Mouse (Mus musculus): ENCODE data around the gene Zfp592.
"Not testable (repeated sequence)": the region's sequence is repeated elsewhere in the genome, so short reads cannot be mapped to it uniquely, and the experiment has no call there.

Zfp592 gene

DNA sequence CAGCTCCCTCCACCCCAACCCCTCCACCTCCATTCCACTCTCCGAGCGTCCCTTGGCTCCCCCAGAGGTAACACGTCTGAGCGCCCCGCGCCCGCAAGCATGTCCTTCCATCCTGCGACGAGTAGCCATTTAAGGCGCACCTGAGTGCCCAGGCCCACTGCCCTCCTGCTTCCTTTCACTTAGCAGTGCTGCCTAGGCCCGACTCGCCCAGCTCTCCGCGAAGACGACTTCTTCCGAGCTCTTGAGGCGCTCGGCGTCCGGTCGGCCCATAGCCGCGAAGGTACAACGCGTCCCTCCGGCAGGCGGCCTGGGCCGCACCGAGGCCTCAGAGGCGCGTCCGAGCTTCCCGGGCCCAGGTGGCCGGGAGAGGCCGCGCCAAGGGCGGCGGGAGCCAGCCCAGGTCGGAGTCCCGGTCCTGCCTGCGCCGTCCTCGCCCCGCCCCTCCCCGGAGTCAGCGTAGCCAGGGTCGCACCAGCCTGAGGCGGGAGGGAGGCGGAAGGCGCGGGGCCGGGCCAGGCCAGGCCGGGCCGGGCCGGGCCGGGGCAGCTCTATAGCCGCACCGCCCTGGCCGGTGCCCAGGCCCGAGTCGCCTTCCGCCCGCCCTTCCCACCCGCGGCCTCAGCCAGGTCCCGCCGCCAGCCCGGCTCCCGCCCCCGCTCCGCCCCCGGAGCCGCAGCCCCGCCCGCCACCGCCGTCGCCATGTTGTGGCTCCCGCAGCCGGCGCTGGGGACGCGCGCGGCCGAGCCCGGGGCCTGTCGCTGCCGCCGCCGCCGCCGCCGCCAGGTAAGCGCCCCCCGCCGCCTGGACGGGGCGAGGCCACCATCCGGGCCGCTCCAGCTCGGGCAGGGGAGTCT lies at the start of gene Zfp592:
Gene Zfp592 (plus strand): TSS at position 702 of the 854 bp plus-strand sequence.
- DNase-seq = peak; percentile 77 to 84

DNA sequence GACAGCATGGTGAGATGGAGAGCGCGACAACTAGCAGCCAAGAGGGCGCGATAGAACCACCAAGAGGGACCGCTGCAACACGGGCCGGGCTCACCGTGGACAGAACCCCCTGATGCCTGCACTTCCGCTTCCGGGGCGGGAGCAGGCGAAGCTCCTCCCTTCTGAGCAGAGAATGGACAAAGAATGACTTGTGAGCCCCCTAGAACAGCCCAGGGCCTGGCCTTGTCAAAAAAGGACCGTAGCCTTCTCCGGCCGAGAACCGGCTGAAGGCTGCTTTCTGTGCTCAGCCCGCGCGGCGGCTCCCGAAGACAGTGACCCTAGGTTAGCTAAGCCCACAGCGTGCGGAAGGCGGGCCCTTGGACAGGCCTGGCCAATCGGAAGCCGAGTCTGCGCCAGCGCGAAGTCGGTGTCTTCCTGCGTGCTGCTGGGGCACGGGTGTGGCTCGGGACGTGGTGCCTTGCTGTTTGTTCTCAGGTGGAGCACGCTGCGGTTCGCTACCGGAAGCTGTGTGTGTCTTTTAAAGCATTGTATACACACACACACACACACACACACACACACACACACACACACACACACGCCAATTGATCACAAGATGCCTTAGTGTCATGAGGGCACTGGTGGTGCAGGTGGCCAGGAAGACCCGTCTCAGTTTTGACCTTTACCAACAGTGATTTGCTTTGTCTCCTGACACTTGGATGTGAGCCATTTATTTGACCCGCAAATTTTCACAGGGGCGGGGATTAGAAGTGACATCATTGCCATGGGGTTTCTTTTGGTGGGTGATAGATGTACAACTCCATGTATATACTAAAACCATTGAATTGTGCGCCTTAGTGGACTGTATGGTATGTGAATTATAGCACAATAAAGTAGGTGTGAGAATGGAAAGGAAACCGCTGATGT lies 45.8 kb upstream of the Zfp592 start, which contains the start of gene Sec11a:
Gene Sec11a (minus strand): TSS at position 336 of the 906 bp plus-strand sequence.
- peak; percentile 97 to 98 for DNase-seq

DNA sequence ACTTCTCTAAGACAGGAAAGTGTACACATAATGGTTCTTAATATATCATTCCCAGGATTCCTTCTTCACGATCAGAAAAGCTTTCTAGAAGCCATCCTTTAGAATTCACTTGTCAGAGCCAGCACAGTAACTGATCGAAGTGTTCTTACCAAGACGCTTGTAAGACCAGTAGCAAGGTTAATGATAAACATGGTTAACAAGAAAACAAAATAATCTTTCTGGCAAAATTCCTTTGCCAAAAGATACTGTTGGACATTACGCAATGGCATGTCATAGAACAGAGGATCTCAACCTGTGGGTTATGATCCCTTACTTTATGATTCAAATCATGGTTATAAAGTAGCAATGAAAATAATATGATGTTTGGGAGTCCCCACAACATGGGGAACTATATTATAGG lies 42.0 kb upstream of the Zfp592 start:
- DNase-seq = no peak

DNA sequence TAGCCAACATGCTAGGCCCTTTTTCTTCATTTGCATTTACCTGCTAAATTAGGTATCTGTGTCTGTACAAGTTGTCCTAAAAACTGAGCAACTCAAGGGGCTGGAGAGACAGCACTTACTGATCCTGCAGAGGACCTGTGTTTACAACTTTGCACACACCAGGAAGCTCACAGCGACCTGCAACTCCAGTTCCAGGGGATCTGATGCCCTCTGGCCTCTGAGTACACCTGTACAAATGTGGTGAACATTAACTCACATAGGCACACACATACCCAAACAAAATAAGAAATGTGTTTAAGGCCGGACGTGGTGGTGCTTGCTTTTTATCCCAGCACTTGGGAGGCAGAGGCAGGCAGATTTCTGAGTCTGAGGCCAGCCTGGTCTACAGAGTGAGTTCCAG lies 41.3 kb upstream of the Zfp592 start:
- no peak for DNase-seq

DNA sequence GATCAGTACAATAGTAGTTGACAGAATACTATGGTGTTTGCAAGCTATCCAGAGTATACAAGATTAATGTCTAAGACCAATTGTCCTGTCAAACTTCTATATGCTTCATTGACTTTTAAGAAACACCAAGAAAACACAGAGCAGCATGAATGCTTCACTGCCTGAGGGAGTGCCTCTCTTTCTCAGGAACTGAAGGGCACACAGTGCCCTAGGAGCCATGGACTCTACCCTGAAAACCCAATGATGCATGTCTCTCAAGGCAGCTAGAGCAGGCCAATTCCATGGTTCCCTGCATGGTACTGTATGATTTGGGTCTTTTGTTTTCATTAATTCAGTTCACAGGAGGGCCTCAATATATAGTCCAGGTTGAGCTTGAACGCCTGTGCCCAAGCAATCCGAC lies 39.2 kb upstream of the Zfp592 start:
- DNase-seq = no peak

DNA sequence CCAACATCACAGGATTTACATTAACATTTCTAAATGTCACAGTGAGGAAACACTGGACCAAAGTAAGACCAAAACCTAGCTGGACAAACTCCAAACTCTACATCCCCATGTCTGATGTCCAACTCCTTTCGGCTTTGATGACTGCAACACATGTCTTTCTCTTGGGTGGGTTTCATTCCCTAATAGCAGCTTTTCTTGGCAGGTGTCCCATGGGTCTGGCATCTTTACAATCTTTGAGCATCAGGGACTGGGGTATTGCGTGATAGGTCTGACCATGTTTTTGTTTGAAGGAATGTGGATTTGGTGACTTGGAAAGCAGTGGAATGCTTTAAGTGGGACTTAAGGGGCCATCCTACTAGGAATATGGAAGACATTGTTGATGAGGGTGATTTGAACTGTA lies 36.6 kb upstream of the Zfp592 start:
- DNase-seq = no peak

DNA sequence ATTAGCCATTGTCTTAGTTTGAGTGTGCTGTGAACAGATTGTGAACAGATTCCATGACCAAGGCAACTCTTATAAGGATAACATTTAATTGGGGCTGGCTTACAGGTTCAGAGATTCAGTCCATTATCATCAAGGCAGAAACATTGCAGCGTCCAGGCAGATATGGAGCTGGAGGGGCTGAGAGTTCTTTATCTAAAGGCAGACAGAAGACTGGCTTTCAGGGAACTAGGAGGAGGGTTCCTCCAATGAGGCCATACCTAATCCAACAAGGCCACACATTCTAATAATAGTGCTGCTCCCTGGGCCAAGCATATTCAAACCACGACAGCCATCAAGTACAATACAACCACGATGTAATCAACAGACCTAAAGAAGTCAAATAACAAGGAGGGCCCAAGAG lies 34.5 kb upstream of the Zfp592 start:
- DNase-seq = no peak

DNA sequence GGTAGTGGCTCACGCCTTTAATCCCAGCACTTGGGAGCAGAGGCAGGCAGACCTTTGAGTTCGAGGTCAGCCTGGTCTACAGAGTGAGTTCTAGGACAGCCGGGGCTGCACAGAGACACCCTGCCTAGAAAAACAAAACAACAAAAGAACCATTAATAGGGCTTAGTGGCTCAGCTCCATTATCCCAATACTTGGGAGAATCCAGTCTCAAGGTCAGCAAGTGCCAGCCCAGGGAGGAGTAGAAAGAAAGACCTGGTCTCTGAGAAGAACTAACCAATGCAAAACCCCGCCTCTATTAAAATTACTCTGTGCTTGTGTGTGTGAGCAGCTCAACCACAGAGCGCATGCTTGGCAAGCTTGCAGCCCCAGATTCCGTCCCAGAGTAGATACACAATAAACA lies 30.7 kb upstream of the Zfp592 start:
- no peak for DNase-seq

DNA sequence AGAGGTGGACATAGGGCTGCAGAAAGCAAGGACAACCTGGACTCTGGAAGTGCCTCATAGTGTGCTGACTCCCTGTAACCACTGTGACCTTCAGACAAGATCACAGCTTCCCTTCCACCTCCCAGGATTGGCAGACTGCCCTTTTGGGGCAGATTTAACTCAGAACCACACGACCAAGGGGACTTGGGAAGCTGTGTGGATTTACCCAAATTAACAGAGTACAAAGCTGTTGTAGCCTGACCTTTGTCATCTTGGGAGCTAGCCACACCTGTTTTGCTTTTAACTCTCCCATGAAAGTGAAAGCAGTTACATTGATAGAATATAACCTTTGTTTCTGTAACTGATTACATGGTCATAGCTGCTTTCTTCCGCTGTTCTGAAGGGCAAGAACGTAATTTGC lies 22.6 kb upstream of the Zfp592 start:
- DNase-seq = no peak

DNA sequence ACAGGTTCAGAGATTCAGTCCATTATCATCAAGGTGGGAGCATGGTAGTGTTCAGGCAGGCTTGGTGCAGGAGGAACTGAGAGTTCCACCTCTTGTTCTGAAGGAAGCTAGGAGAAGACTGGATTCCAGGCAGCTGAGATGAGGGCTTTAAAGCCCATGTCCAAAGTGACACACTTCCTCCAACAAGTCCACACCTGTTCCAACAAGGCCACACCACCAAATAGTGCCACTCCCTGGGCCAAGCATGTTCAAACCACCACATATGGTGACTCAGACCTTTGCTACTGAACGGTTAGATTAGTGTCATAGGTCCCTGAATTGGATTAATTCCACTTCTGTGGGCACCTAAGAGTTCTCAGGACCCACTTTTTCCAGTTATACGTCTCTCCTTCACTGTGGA lies 22.1 kb upstream of the Zfp592 start:
- DNase-seq = no peak

DNA sequence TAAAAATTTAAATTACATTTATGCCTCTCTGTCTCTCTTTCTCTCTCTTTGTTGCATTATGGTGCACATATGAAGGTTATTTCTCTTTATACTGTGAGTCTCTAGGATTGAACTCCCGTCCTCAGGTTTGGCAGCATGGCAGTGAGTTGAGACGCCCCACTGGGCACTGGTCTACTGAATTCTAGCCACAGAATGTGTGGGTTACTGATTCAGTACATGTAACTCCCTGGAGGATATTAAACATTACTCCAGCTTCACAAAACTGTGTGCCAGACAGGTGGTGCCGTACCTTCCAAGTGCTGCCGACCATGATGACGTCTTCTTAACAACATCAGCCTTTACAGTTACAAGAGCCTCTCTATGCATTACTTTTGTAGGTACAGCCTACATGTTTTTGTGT lies 21.4 kb upstream of the Zfp592 start:
- DNase-seq = no peak

DNA sequence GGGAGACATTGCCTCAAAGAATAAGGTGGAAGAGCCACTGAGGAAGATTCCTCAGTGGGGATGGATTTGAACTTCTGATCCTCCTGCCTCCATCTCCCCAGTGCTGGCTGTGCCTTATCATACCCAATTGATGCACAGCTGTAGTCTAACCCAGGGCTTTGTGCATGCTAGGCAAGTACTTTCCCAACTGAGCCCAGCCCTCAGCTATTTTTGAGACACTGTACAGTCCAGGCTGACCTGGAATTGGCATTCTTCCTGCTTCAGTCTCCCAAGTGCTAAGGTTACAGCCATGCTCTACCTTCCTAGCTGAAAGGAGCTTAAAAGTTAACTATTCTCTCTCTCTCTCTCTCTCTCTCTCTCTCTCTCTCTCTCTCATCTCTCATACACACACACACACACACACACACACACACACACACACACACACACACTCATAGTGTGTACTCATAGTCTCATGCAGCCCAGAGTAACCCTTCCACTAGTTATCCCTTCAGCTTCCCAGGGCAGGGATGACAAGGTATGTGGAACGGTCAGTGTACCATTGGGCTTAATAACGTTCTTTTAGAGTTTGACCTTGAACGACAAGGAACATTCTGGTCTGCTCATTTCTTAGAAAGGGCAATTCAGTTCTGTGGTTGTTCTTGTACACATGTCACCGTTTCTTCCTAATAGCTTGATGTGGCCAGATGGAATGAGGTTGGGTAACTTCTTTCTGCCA lies 20.4 kb upstream of the Zfp592 start:
- DNase-seq = not testable (repeated sequence)

DNA sequence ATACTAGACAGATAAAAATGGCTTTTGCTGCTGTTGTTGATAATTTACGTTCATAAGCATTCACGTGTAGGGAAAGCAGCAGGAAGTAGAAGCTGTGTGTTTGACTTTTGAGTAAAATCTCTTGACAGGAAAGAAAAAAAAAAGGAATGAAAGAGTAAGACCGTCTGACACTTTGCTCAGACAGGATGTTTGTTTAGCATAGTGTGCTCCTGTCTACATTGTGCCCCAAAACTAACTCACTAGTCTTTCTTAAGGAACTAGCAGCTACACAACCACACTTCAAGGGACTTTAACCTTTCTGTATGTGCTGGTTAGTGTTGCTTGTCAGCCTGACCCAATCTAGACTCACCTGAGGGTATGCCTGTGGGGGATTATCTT lies 19.9 kb upstream of the Zfp592 start:
- DNase-seq = not testable (repeated sequence)

DNA sequence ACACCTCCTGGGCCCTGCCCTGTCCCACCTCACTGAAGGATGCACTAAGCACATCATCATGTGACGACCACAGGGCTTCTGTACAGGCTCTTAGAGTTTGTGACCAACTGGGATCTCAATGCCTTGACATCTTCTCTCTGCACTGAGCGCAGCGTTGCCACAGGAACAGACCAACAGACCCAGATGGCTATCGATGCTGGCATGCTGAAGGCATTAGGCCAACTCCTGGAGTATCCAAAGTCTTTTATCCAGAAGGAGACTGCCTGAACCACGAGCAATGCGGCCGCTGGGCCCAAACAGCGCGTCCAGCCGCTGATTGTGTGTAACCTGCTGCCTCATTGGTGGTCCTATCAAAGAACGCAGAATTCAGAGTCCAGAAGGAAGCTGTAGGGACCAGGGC lies 12.9 kb upstream of the Zfp592 start:
- DNase-seq = no peak

DNA sequence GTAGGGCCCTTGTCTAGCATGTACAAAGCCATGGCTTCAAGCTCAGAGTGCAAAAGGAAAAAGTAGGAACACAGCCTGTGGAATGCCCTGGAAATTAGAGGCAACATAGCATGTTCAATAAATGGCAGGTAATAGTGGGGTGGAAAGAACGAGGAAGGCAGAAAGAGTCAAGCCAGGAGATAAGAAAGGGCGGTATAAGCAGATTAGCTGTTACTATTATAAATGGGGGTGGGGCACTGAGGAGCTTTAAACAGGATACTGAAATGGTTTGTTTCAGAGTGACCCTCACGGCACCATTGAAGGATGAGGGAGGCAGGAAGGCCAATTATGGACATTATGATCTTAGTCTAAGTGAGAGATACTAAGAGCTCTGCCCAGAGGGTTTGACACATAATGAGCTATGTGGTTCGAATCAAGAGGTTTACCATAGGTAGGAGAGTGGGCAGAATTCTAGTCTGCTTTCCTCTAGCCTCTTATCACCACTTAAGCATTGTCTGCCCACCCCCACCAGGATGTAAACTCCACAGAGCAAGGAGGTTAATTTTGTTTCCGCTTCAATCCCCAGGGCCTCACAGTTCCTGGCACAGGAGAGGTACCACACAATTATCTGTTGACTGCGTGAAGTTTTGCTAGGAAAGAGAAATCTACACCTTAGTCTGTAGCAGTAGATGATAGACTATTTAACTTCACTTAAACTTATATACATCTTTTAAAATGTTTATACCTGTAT lies 6.9 kb upstream of the Zfp592 start:
- peak; percentile 35 to 49 for DNase-seq

DNA sequence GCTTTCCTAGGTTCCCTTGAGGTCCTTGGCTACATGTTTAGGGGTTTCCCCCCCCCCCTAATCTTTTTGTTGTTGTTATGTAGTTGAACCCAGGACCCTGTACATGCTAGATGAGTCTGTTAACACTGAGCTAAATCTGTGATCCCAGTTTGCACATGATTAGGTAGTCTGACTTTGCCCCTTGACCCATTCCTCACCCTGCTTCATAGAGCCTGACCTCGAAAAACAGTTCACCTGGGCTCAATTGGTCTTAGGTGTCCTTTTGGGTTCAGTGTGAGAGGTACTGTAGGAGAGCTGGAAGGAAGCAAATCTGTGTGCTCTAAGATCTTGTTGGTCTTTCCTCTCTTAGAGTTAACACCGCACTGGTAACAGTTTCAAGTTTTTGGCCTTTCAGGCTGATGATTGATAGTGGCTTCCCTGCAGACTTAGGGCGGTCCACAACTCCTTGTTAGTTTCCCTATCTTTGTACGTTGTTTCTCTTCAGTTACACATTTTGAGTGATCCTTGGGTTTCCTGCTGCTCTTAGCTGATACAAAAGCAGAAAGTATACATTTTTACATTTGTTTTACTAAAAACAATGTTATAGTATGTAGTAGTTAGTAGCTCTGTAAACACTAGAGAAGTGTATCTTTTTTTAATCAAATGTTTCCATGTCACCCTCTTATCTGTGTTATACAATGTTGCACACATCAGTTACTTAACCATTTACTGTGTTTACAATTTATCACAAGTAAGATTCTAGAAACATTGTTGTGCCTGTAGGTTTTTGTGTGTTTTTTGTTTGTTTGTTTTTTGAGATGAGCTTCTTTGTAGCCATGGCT lies 5.5 kb upstream of the Zfp592 start:
- DNase-seq = no peak

DNA sequence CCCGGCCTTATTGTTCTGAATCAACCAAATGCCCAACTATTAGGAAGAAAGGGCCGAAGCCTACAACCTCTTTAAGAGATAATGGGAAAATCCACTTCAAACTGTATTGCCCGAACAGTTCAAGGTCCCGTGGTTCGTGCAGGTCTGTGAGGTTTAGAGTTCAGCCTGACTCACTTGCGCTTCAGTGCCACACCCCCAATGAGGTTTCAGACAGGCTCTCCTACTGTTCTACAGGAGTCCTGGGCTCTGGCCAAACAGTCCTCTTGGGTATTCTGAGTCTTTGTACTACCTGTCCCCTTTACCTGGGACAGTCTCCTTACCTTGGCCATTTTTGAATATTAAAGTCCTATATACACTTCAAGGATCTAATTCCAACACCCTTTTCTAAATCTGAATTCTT lies 3.2 kb upstream of the Zfp592 start:
- no peak for DNase-seq

DNA sequence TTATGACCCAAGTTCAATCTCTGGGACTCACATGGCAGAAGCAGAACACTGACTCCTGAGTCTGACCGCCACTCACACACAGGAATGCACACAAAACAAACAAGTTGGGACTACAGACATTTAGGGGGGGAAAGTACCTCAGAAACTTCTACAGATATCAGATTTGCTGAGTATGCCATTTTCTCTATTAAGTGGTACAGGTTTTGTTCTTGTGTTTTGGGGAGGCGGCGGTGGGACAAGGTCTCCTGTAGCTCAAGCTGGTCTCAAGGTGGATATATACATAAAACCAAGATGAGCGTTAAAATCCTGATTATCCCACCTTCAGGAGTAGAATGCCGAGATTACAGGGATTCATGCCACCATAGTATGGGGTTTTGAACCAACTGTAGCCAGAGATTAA lies 1.9 kb upstream of the Zfp592 start:
- no peak for DNase-seq

DNA sequence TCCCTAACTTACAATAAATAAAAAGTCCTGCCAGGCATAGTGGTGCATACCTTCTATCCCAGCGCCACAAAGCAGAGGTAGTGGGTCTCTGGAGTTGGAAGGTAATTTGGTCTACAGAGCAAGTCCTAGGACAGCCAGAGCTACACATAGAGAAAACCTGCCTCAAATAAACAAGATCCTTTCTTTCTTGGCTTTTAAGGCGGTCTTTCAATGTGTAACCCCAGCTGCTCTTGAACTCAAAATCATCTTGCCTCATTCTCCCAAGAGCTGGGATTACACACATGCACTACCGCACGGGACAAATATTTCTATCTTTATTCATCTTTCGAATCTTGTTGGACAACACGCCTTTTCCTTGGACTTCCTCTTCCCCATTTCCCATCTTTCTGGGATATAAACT lies 1.4 kb upstream of the Zfp592 start:
- DNase-seq = no peak

DNA sequence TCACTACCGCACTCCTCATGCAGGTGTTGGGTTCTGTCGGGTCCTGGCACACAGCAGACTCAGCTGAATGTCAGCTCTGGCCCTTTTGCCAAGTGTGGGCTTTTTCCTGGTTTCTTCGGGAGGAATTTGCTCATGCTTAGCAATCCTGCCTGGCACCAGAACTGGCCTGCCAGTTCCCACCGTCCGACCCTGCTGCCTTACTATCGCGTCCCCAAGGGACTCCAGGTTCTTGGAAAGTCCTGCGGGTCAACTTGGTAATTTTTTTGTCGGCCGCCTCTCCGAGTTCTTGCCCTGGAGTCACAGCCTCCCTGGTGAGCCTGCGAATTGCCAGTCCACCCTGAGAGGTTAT lies 876 bp upstream of the Zfp592 start:
- DNase-seq = no peak

DNA sequence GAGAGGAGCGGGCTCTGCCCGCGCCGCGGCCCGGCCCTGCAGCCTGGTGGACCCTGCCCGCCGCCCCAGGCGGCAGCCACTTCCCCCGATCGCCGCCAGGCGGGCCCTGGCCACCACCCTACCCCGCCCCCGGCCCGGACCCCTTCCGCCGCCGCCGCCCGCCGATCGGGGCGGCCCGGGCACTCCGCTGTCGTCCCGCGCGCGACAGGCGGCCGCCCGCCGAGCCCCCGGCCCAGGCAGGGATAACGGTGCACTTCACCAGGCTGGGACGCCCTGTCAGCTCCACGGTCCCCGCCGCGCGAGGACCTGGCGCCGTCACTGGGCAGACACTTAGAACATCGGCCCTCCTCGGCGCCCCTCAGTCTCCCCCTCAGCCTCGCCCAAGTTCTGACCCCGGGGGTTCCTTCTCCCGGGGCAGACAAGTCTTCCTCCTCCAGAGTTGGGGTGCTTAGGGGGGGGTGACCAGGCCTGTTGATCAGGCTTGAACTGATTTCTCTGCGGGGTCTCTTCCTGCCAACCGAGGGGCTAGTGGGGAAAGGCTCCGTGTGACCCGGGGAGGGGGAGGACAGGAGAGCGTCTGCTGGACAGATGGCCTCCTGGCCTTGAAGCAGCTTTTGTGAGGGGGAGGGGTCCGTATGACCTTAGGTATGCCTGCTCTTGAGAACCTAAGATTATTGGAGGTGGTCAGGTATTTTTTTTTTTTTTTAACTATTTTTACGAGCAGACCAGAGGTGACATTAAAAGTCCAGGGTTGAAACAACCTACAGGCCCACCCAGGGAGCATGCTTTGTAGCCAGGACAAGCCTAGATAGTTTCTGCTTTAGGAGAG lies 567 bp downstream of the Zfp592 start:
- peak in 1 of 2 experiments; percentile 77 for DNase-seq

All from B cell, adult 2 months (primary cell).